Mouse (Mus musculus) kidney, embryonic 16.5 days (tissue): ENCODE results near the gene Pqlc3. TPM values are rescaled to one million over a fixed set of nuclear protein-coding genes. Genes with fewer than 3 reads are reported as not detected.
"Not testable (repeated sequence)": the region's sequence is repeated elsewhere in the genome, so short reads cannot be mapped to it uniquely, and the experiment has no call there.

Source experiments
- ATAC-seq: fragments of 200-750 bp; cut with Nextera tagmentation; 2 replicates; pipeline ENCODE4 v1.8.0; 2017; ENCODE audit warnings: moderate TSS enrichment; ENCODE audit not compliant: low FRiP score, low TSS enrichment
- H3K27ac ChIP-seq: fragments of 300-500 bp; sonication (generic); 2 replicates; pipeline ENCODE4 v1.5.1; 2014; ENCODE audit warnings: low read length
- H3K27me3 ChIP-seq: fragments of 300-500 bp; sonication (generic); 2 replicates; pipeline ENCODE4 v1.6.1; 2014; ENCODE audit warnings: low read length, control low read depth, mixed read lengths; ENCODE audit not compliant: insufficient read depth
- H3K36me3 ChIP-seq: fragments of 300-500 bp; sonication (generic); 2 replicates; pipeline ENCODE4 v1.6.1; 2014; ENCODE audit warnings: low read length, control low read depth, mixed read lengths; ENCODE audit not compliant: insufficient read depth
- H3K4me1 ChIP-seq: fragments of 300-500 bp; sonication (generic); 2 replicates; pipeline ENCODE4 v1.6.1; 2014; ENCODE audit warnings: low read length, control low read depth, mixed read lengths; ENCODE audit not compliant: insufficient read depth
- H3K4me2 ChIP-seq: fragments of 300-500 bp; sonication (generic); replicated peaks from 2 replicates; pipeline ENCODE4 v1.6.1; 2014; ENCODE audit warnings: low read depth, low read length
- H3K4me3 ChIP-seq: fragments of 300-500 bp; sonication (generic); 2 replicates; pipeline ENCODE4 v1.5.1; 2014; ENCODE audit warnings: mild to moderate bottlenecking, low read length
- H3K9ac ChIP-seq: fragments of 300-500 bp; sonication (generic); replicated peaks from 2 replicates; pipeline ENCODE4 v1.6.1; 2014; ENCODE audit warnings: low read length
- H3K9me3 ChIP-seq: fragments of 300-500 bp; sonication (generic); 2 replicates; pipeline ENCODE4 v1.6.1; 2016; ENCODE audit warnings: low read length, control low read depth
- WGBS: fragments of 180-500 bp; shearing (Covaris S2); extraction: QIAGEN DNeasy Blood & Tissue Kit; methylation state at CpG from one replicate; pipeline ENCODE4 v1.1.7; 2014; 5-methylcytosine and 5-hydroxymethylcytosine counted together
- polyA plus RNA-seq: library from polyadenylated mRNA; unstranded; fragments of >200 nt; fragmentation: Nextera tagmentation; extraction: Ambion mirVana; gene quantifications from 2 replicates; pipeline ENCODE4 v1.2.1, GENCODE M21; 2015

Gene Pqlc3
- polyA plus RNA-seq, 1 experiment from 2014 or later = 4.7 TPM

DNA sequence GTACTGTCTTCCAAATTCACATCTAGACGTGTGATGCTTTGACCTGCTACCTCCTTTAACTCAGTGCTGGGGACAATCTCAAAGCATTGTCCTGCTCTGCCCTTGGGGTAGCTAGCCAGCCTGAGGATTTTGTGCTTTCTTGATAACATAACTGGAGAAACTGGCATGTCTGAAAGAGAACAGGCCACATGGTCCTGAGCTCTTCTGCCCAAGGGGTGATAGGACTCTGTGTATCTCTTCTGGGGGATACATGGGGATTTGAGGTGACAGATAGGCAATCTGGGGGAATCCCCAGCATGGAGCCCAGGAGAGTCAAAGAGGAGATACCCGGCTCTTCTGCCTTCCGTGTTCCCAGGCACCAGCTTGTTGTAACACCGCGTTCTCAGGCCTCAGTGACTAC, 34.5 kb upstream of the Pqlc3 start:
- no peaks in the 10 kb centered on the region for H3K4me1 ChIP-seq
- H3K4me2 ChIP-seq = no peak overlapping the region
- WGBS = 49% methylated on average over 5 of the region's 5 CpGs
- H3K36me3 ChIP-seq = no peaks in the 10 kb centered on the region
- H3K9me3 ChIP-seq = no peaks in the 10 kb centered on the region
- ATAC-seq = no peak
- no peak overlapping the region for H3K4me3 ChIP-seq
- H3K27ac ChIP-seq = no peak overlapping the region
- H3K9ac ChIP-seq = no peak overlapping the region
- peaks cover 9% of the 10 kb centered on the region; the same call in 1 of the 2 replicates for H3K27me3 ChIP-seq

DNA sequence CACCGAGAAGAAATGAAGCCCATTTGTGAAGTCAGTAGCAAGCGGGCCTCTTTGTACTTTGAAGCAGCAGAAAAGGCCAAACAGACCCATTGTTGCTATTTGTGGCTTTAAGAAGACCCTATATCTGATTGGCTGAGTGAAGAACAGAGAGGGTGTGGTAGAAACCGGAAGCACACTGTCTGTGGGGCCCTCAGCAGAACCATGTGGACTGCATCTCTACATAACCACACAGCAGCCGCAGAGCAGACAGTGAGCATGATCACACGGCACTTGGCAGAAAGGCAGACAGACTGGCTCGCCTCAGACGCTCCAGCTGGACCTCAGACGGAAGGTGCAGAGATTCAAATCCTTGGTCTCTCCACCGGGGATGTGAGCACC, 33.2 kb upstream of the Pqlc3 start:
- H3K4me1 ChIP-seq = no peaks in the 10 kb centered on the region
- WGBS = 78% methylated on average over 9 of the region's 9 CpGs
- no peak for ATAC-seq
- H3K4me2 ChIP-seq = no peak overlapping the region
- H3K9me3 ChIP-seq = peaks cover 4% of the 10 kb centered on the region; the same call in 1 of the 2 replicates
- no peak overlapping the region for H3K27ac ChIP-seq
- no peak overlapping the region for H3K4me3 ChIP-seq
- peaks cover 13% of the 10 kb centered on the region; the same call in 1 of the 2 replicates for H3K27me3 ChIP-seq
- no peaks in the 10 kb centered on the region for H3K36me3 ChIP-seq
- no peak overlapping the region for H3K9ac ChIP-seq

DNA sequence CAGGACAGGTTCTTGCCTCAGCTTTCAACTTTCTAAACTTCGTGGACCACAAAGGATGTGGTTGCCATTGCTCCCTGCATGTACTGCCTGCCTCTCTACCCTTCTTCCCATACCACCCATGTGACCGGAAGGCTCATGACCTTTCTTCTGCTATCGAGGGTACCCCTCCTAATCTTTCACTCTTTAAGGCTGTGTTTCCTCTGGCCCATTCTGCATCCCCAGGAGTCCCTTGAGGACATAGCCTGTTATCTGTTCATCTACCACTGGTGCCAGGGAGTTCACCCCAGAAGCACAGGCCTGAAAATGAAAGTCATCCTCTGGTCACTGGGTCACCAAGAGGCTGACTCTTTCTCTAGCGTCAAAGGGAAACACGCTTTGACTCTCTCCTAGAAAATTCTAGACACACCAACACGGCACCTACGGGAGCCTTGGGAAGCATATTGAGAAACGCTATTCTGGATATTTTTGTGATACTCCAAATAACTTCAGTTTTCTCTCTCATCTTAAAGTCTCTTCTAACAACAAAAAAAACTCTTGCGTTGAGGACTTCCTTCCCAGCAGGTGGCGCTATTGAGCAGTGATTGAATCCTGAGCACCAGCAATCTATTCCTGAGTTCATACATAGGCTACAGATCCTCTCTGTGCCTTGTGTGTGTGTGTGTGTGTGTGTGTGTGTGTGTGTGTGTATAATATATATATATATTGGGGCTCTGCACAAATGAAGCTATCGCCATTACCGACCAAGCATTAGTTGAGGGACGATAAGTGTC, 32.7 kb upstream of the Pqlc3 start:
- Histone ChIP-seq H3K27ac (no peak overlapping the region), H3K4me2 (no peak overlapping the region), H3K9me3 (peaks cover 7% of the 10 kb centered on the region; the same call in 1 of the 2 replicates), H3K36me3 (no peaks in the 10 kb centered on the region), H3K4me3 (no peak overlapping the region), H3K4me1 (no peaks in the 10 kb centered on the region), H3K27me3 (peaks cover 13% of the 10 kb centered on the region; the same call in 1 of the 2 replicates), H3K9ac (no peak overlapping the region)
- WGBS = 38% methylated on average over 13 of the region's 13 CpGs
- no peak for ATAC-seq

DNA sequence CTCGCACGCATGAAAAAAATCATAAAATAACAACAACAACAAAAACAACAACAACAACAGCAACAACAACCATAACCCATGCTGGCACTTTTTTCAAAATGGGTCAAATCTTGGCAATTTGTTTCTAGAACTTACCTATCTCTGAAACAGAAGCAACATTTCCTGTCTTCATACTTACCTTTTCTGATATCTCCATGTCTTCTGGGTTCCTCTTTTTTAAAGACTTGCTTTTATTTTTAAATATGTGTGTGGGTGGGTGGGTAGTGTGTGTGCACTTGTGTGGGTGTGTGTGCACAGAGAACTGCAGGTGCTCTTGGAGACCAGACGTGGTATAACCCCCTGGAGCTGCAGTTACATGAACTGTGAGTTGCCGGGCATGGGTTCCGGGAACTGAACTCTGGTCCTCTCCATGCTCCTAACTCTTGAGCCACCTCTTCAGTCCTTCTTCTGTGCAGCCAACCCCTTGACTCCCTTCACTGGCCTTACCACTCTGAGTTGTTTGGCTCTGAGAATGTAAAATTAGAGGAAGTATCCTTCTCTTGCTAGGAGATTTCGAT, 24.4 kb upstream of the Pqlc3 start:
- no peak overlapping the region for H3K4me3 ChIP-seq
- ATAC-seq = no peak
- 0 out of 2 replicates have a peak, but pooled peaks cover 3% of the 10 kb centered on the region for H3K27me3 ChIP-seq
- peaks cover 7% of the 10 kb centered on the region; the same call in 1 of the 2 replicates for H3K9me3 ChIP-seq
- no peaks in the 10 kb centered on the region for H3K4me1 ChIP-seq
- no peaks in the 10 kb centered on the region for H3K36me3 ChIP-seq
- H3K4me2 ChIP-seq = no peak overlapping the region
- WGBS = 88% methylated on average over 6 of the region's 6 CpGs
- H3K27ac ChIP-seq = no peak overlapping the region
- H3K9ac ChIP-seq = no peak overlapping the region

DNA sequence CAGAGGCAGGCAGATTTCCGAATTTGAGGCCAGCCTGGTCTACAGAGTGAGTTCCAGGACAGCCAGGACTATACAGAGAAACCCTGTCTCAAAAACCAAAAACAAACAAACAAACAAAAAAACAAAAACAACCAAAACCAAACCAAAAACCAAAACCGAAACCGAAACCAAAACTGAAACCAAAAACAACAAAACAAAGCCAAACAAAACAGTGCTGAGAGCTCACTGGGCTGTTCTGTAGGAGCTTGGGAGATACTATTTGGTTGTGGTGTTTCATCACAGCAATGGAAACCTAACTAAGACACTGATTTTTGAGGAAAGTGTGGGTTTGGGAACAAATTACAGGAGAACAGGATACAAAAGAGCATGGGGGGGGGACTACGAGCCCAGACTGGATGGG, 21.9 kb upstream of the Pqlc3 start:
- Histone ChIP-seq H3K4me2 (no peak overlapping the region), H3K9me3 (no peaks in the 10 kb centered on the region), H3K9ac (no peak overlapping the region), H3K4me3 (no peak overlapping the region), H3K27me3 (no peaks in the 10 kb centered on the region), H3K4me1 (no peaks in the 10 kb centered on the region), H3K36me3 (no peaks in the 10 kb centered on the region), H3K27ac (no peak overlapping the region)
- ATAC-seq = no peak
- WGBS = 87% methylated on average over 4 of the region's 4 CpGs

DNA sequence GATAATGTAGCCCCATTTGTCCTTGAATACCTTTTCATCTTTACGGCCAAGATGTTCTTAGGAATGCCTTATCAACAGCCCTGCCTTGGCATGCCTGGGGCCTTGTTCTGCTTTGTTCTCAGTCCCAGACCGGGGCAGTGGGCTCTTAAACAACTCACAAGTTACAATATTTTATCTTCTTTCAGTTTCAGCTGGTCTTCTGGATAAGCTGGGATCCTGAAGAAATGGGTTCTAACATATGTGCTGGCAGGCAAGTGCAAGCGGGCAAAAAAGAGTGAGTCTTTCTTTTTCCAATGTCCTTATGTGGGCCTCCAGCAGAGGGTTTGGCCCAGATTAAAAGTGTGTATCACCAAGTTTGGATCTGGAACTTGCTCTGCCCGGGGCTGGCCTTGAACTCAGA, 20.9 kb upstream of the Pqlc3 start:
- H3K9me3 ChIP-seq, H3K4me1 ChIP-seq, H3K27ac ChIP-seq, H3K4me2 ChIP-seq, H3K4me3 ChIP-seq, H3K9ac ChIP-seq, ATAC-seq, H3K36me3 ChIP-seq, H3K27me3 ChIP-seq: not testable (repeated sequence)
- WGBS = 76% methylated on average over 4 of the region's 4 CpGs

DNA sequence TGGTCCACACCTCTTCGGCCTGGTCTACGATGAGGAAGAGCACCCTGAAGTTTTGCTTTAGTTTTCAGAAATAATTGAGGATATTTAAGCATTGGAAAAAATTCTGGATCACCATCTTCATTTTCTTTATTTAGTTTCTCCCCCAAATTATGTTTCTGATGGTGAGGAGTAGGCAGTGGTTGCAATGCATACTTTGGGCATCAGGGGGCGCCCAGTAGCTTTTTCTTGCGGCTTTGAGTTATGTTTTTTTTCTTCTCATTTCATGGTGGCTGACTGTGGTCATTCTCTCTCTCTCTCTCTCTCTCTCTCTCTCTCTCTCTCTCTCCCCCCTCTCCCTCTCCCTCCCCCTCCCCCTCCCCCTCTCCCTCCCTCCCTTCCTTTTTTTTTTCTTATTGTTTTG, 18.3 kb upstream of the Pqlc3 start:
- no peaks in the 10 kb centered on the region for H3K4me1 ChIP-seq
- no peak overlapping the region for H3K4me3 ChIP-seq
- H3K4me2 ChIP-seq = no peak overlapping the region
- H3K9me3 ChIP-seq = no peaks in the 10 kb centered on the region
- WGBS = 29% methylated on average over 4 of the region's 4 CpGs
- H3K27me3 ChIP-seq = no peaks in the 10 kb centered on the region
- H3K9ac ChIP-seq = no peak overlapping the region
- H3K36me3 ChIP-seq = no peaks in the 10 kb centered on the region
- no peak for ATAC-seq
- no peak overlapping the region for H3K27ac ChIP-seq

DNA sequence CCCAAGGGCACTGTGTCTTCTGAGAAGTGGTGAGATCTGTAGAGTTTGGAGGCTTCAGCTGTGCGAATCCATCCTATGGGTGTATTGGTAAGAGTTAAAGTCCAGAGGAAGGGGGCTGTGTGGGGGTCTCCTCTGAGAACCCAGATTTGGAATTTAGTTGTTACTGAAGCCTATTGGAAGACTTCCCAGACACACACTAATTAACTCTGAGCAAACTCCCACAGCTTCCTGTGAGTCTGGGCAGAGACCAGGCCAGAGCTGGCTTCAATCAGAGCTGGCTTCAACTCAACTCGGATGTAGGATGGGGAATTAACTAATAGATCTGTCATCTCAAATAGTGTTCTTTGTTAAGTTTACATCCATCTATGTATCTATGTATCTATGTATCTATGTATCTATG, 15.5 kb upstream of the Pqlc3 start:
- Histone ChIP-seq H3K4me2 (no peak overlapping the region), H3K4me1 (peaks cover 5% of the 10 kb centered on the region), H3K27me3 (no peaks in the 10 kb centered on the region), H3K36me3 (no peaks in the 10 kb centered on the region), H3K9ac (no peak overlapping the region), H3K27ac (no peak overlapping the region), H3K4me3 (no peak overlapping the region), H3K9me3 (no peaks in the 10 kb centered on the region)
- 74% methylated on average over 2 of the region's 2 CpGs for WGBS
- ATAC-seq = no peak

DNA sequence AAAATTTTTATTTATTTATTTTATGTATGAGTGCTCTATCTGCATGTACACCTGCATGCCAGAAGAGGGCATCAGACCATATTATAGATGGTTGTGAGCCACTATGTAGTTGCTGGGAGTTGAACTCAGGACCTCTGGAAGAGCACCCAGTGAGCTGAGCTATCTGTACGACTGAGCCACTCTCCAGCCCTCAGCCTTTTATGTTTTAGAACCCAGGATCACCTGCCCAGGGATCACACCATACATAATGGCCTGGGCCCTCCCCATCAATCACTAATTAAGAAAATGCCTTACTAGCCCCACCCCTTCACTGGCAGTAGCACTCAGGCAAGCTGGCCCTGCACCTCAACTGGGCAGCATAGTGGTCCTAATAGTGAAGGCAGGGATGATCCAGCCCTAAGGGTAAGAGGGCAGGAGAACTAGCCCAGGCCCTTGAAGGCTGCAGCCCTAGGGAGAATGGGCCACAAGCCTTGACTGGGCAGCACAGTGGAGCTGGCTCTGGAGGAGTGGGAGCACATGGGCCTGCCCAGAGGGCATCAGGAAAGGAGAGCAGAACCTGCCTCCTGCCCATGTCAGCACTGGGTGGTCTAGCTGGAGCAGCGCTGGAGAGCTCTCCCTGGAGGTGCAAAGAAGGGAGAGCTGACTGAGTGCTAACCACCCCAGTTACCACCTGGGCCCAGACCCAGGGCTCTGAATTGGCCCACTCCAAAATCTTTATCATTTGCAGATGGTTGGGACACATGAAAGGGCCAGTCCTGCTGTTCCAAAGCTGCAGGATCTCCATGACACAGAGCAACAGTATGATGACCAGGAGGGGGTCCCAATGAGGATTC, 12.1 kb upstream of the Pqlc3 start:
- Histone ChIP-seq H3K36me3 (no peaks in the 10 kb centered on the region), H3K9me3 (no peaks in the 10 kb centered on the region; the same call in 1 of the 2 replicates), H3K4me3 (no peak overlapping the region), H3K27ac (no peak overlapping the region), H3K4me1 (peaks cover 5% of the 10 kb centered on the region), H3K9ac (no peak overlapping the region), H3K27me3 (no peaks in the 10 kb centered on the region), H3K4me2 (no peak overlapping the region)
- ATAC-seq = no peak; the same call in 1 of the 2 replicates
- 79% methylated on average over 2 of the region's 2 CpGs for WGBS
